Mouse (Mus musculus) hindbrain, embryonic 10.5 days (tissue): Measurements from ENCODE around the gene Kdf1. TPM values are rescaled to one million over a fixed set of nuclear protein-coding genes. Genes with fewer than 3 reads are reported as not detected.

Source experiments
- DNase-seq: peaks from one replicate; pipeline ENCODE4 v3.0.0-alpha.2; 2017; ENCODE audit warnings: low spot score
- H3K27ac ChIP-seq: fragments of 300-500 bp; sonication (generic); 2 replicates; pipeline ENCODE4 v1.5.1; 2016; ENCODE audit warnings: mild to moderate bottlenecking, moderate library complexity
- H3K27me3 ChIP-seq: fragments of 300-500 bp; sonication (generic); 2 replicates; pipeline ENCODE4 v1.6.1; 2016; ENCODE audit warnings: mild to moderate bottlenecking; ENCODE audit not compliant: poor library complexity, insufficient read depth, severe bottlenecking
- H3K36me3 ChIP-seq: fragments of 300-500 bp; sonication (generic); 2 replicates; pipeline ENCODE4 v1.6.1; 2016; ENCODE audit warnings: mild to moderate bottlenecking, moderate library complexity
- H3K4me1 ChIP-seq: fragments of 300-500 bp; sonication (generic); replicated peaks from 2 replicates; pipeline ENCODE4 v1.6.1; 2016; ENCODE audit warnings: mild to moderate bottlenecking
- H3K4me3 ChIP-seq: fragments of 300-500 bp; sonication (generic); 2 replicates; pipeline ENCODE4 v1.5.1; 2016; ENCODE audit warnings: mild to moderate bottlenecking, moderate library complexity
- H3K9me3 ChIP-seq: fragments of 300-500 bp; sonication (generic); 2 replicates; pipeline ENCODE4 v1.6.1; 2016; ENCODE audit warnings: mild to moderate bottlenecking, moderate library complexity
- whole genome bisulfite sequencing: fragments of 180-500 bp; shearing (Covaris S2); methylation state at CpG from one replicate; pipeline ENCODE4 v1.1.7; 2016; 5-methylcytosine and 5-hydroxymethylcytosine counted together
- polyA plus RNA-seq: library from polyadenylated mRNA; unstranded; fragments of >200 nt; fragmentation: Nextera tagmentation; extraction: Ambion mirVana; gene quantifications from 2 replicates; pipeline ENCODE4 v1.2.1, GENCODE M21; 2016

The Kdf1 gene
- polyA plus RNA-seq, 1 experiment from 2014 or later: 3.9 TPM

- under 1% methylated on average over 77 of the region's 77 CpGs for WGBS
- Histone ChIP-seq H3K36me3 (peaks cover 38% of the 10 kb centered on the region), H3K27ac (peak within 1 kb of the TSS; percentile 94), H3K4me1 (peaks cover 23% of the 10 kb centered on the region), H3K9me3 (no peaks in the 10 kb centered on the region), H3K4me3 (peak within 1 kb of the TSS; percentile 95), H3K27me3 (no peaks in the 10 kb centered on the region)
- DNase-seq: peak; percentile 96
Observed at GRCm38 (mm10) chr4:133545272-133546231, 26.8 kb downstream of the Kdf1 start, which contains the start of gene Nudc. Gene Nudc, minus strand, starts transcription at chr4:133545996.

- peaks cover 27% of the 10 kb centered on the region for H3K27me3 ChIP-seq
- no peaks in the 10 kb centered on the region for H3K9me3 ChIP-seq
- peaks cover 1% of the 10 kb centered on the region for H3K4me1 ChIP-seq
- no peak overlapping the region for H3K27ac ChIP-seq
- no peak overlapping the region for H3K4me3 ChIP-seq
- H3K36me3 ChIP-seq: no peaks in the 10 kb centered on the region
- no peak for DNase-seq
- WGBS: 79% methylated on average over 1 of the region's 1 CpGs
Observed at GRCm38 (mm10) chr4:133552029-133552428, 33.3 kb downstream of the Kdf1 start.

GRCm38 (mm10) chr4:133552768-133553447 is 34.1 kb downstream of the Kdf1 start, which contains the start of gene Nr0b2:
Gene Nr0b2, plus strand, starts transcription at chr4:133553376.
- Histone ChIP-seq H3K27ac (0 out of 2 replicates have a peak within 1 kb of the TSS, but pooled peaks have one; percentile 9), H3K4me1 (peaks cover 9% of the 10 kb centered on the region), H3K4me3 (no peak within 1 kb of the TSS), H3K27me3 (peaks cover 27% of the 10 kb centered on the region), H3K9me3 (no peaks in the 10 kb centered on the region), H3K36me3 (no peaks in the 10 kb centered on the region)
- WGBS: 74% methylated on average over 10 of the region's 10 CpGs
- no peak for DNase-seq

- Histone ChIP-seq H3K4me3 (no peak overlapping the region), H3K4me1 (peaks cover 9% of the 10 kb centered on the region), H3K27ac (0 out of 2 replicates have a peak overlapping the region, but pooled peaks have one; percentile 9), H3K36me3 (no peaks in the 10 kb centered on the region), H3K9me3 (no peaks in the 10 kb centered on the region), H3K27me3 (peaks cover 27% of the 10 kb centered on the region)
- WGBS: 76% methylated on average over 19 of the region's 19 CpGs
- no peak for DNase-seq
Observed at GRCm38 (mm10) chr4:133553448-133554330, 34.9 kb downstream of the Kdf1 start.

GRCm38 (mm10) chr4:133557041-133557717 is 38.4 kb downstream of the Kdf1 start:
- no peak overlapping the region; the same call in 1 of the 2 replicates for H3K27ac ChIP-seq
- H3K9me3 ChIP-seq: no peaks in the 10 kb centered on the region
- DNase-seq: peak; percentile 27
- 27% methylated on average over 10 of the region's 10 CpGs for WGBS
- H3K27me3 ChIP-seq: peaks cover 21% of the 10 kb centered on the region
- H3K36me3 ChIP-seq: no peaks in the 10 kb centered on the region
- peaks cover 9% of the 10 kb centered on the region for H3K4me1 ChIP-seq
- no peak overlapping the region; the same call in 1 of the 2 replicates for H3K4me3 ChIP-seq

- H3K4me1 ChIP-seq: peaks cover 9% of the 10 kb centered on the region
- WGBS: 78% methylated on average over 4 of the region's 4 CpGs
- peaks cover 7% of the 10 kb centered on the region; the same call in 1 of the 2 replicates for H3K9me3 ChIP-seq
- no peak overlapping the region for H3K4me3 ChIP-seq
- H3K36me3 ChIP-seq: no peaks in the 10 kb centered on the region
- H3K27me3 ChIP-seq: 0 out of 2 replicates have a peak, but pooled peaks cover 7% of the 10 kb centered on the region
- no peak for DNase-seq
- no peak overlapping the region for H3K27ac ChIP-seq
Observed at GRCm38 (mm10) chr4:133559846-133560245, 41.1 kb downstream of the Kdf1 start.

GRCm38 (mm10) chr4:133561622-133562021 is 42.9 kb downstream of the Kdf1 start:
- Histone ChIP-seq H3K4me3 (no peak overlapping the region), H3K4me1 (peaks cover 9% of the 10 kb centered on the region), H3K36me3 (no peaks in the 10 kb centered on the region), H3K27ac (no peak overlapping the region), H3K27me3 (no peaks in the 10 kb centered on the region), H3K9me3 (peaks cover 7% of the 10 kb centered on the region; the same call in 1 of the 2 replicates)
- WGBS: 70% methylated on average over 4 of the region's 4 CpGs
- no peak for DNase-seq

- H3K36me3 ChIP-seq: no peaks in the 10 kb centered on the region
- no peak overlapping the region for H3K27ac ChIP-seq
- no peak overlapping the region for H3K4me3 ChIP-seq
- 79% methylated on average over 11 of the region's 11 CpGs for WGBS
- no peaks in the 10 kb centered on the region for H3K27me3 ChIP-seq
- H3K4me1 ChIP-seq: no peaks in the 10 kb centered on the region
- H3K9me3 ChIP-seq: peaks cover 7% of the 10 kb centered on the region; the same call in 1 of the 2 replicates
- DNase-seq: no peak
Observed at GRCm38 (mm10) chr4:133563123-133563571, 44.4 kb downstream of the Kdf1 start.

GRCm38 (mm10) chr4:133567251-133567650 is 48.5 kb downstream of the Kdf1 start:
- 26% methylated on average over 8 of the region's 8 CpGs for WGBS
- Histone ChIP-seq H3K27me3 (no peaks in the 10 kb centered on the region), H3K4me1 (peaks cover 3% of the 10 kb centered on the region; the same call in 1 of the 2 replicates), H3K4me3 (no peak overlapping the region), H3K36me3 (no peaks in the 10 kb centered on the region), H3K27ac (no peak overlapping the region), H3K9me3 (peaks cover 7% of the 10 kb centered on the region; the same call in 1 of the 2 replicates)
- no peak for DNase-seq

- Histone ChIP-seq H3K4me3 (no peak overlapping the region), H3K27ac (no peak overlapping the region), H3K27me3 (no peaks in the 10 kb centered on the region), H3K36me3 (no peaks in the 10 kb centered on the region), H3K9me3 (peaks cover 1% of the 10 kb centered on the region; the same call in 1 of the 2 replicates), H3K4me1 (peaks cover 9% of the 10 kb centered on the region)
- WGBS: 77% methylated on average over 10 of the region's 10 CpGs
- DNase-seq: no peak
Observed at GRCm38 (mm10) chr4:133569291-133570065, 50.7 kb downstream of the Kdf1 start.

- no peaks in the 10 kb centered on the region for H3K9me3 ChIP-seq
- 60% methylated on average over 10 of the region's 10 CpGs for WGBS
Observed at GRCm38 (mm10) chr4:133570066-133570466, 51.3 kb downstream of the Kdf1 start.

More at GRCm38 (mm10) chr4:133570066-133570466, 51.3 kb downstream of the Kdf1 start:
- Histone ChIP-seq H3K4me1 (peaks cover 13% of the 10 kb centered on the region), H3K4me3 (no peak overlapping the region), H3K27ac (no peak overlapping the region), H3K27me3 (no peaks in the 10 kb centered on the region), H3K36me3 (no peaks in the 10 kb centered on the region)
- no peak for DNase-seq
